Mouse (Mus musculus) forebrain, postnatal 0 days (tissue): ENCODE data around the gene Heca. TPM values are rescaled to one million over a fixed set of nuclear protein-coding genes. Genes with fewer than 3 reads are reported as not detected.
"Not testable (repeated sequence)": the region's sequence is repeated elsewhere in the genome, so short reads cannot be mapped to it uniquely, and the experiment has no call there.

Experiments
- ATAC-seq: fragments of 200-750 bp; cut with Nextera tagmentation; 2 replicates; pipeline ENCODE4 v1.8.0; 2017; ENCODE audit warnings: mild to moderate bottlenecking, moderate library complexity
- DNase-seq: peaks from one replicate; pipeline ENCODE4 v3.0.0-alpha.2; 2015
- H3K27ac ChIP-seq: fragments of 300-500 bp; sonication (generic); 2 replicates; pipeline ENCODE4 v1.5.1; 2014; ENCODE audit warnings: low read depth, mild to moderate bottlenecking, antibody characterized with exemption, low read length, moderate library complexity, mixed read lengths
- H3K27me3 ChIP-seq: fragments of 300-500 bp; sonication (generic); 2 replicates; pipeline ENCODE4 v1.6.1; 2014; ENCODE audit warnings: mild to moderate bottlenecking, low read length, mixed read lengths; ENCODE audit not compliant: insufficient read depth
- H3K36me3 ChIP-seq: fragments of 300-500 bp; sonication (generic); 2 replicates; pipeline ENCODE4 v1.6.1; 2014; ENCODE audit warnings: mild to moderate bottlenecking, moderate library complexity; ENCODE audit not compliant: insufficient read depth
- H3K4me1 ChIP-seq: fragments of 300-500 bp; sonication (generic); 2 replicates; pipeline ENCODE4 v1.6.1; 2014; ENCODE audit warnings: antibody characterized with exemption; ENCODE audit not compliant: insufficient read depth
- H3K4me2 ChIP-seq: fragments of 300-500 bp; sonication (generic); 2 replicates; pipeline ENCODE4 v1.6.1; 2014; ENCODE audit warnings: low read depth, mild to moderate bottlenecking, moderate library complexity
- H3K4me3 ChIP-seq: fragments of 300-500 bp; sonication (generic); 2 replicates; pipeline ENCODE4 v1.5.1; 2014; ENCODE audit warnings: low read depth, low read length, mixed read lengths
- H3K9ac ChIP-seq: fragments of 300-500 bp; sonication (generic); 2 replicates; pipeline ENCODE4 v1.6.1; 2014; ENCODE audit warnings: mild to moderate bottlenecking
- H3K9me3 ChIP-seq: fragments of 300-500 bp; sonication (generic); 2 replicates; pipeline ENCODE4 v1.6.1; 2016; ENCODE audit warnings: low read length
- CTCF ChIP-seq: sonication (generic); IDR thresholded peaks from 2 replicates; pipeline ENCODE4 v1.5.1; 2016; ENCODE audit warnings: antibody characterized with exemption, control low read depth, low read depth
- WGBS: fragments of 180-500 bp; shearing (Covaris S2); extraction: QIAGEN DNeasy Blood & Tissue Kit; methylation state at CpG from one replicate; pipeline ENCODE4 v1.1.7; 2014; 5-methylcytosine and 5-hydroxymethylcytosine counted together
- polyA plus RNA-seq: library from polyadenylated mRNA; unstranded; fragments of >200 nt; fragmentation: Nextera tagmentation; extraction: Ambion mirVana; gene quantifications from 2 replicates; pipeline ENCODE4 v1.2.1, GENCODE M21; 2015
- total RNA-seq: library from RNA; depleted of rRNA; stranded (reverse); fragments of >200 nt; gene quantifications from 2 replicates; pipeline ENCODE4 v1.2.3, GENCODE M21; 2014

Heca gene
- total and polyA plus RNA-seq, 2 experiments from 2014 or later, result 4.2 to 43.5 TPM

GRCm38 (mm10) chr10:17844781-17845537, 102.9 kb downstream of the Heca start:
- no peak for ATAC-seq
- Histone ChIP-seq H3K27me3 (no peaks in the 10 kb centered on the region), H3K4me2 (no peak overlapping the region), H3K4me1 (no peaks in the 10 kb centered on the region), H3K9ac (no peak overlapping the region), H3K36me3 (no peaks in the 10 kb centered on the region), H3K4me3 (no peak overlapping the region), H3K27ac (no peak overlapping the region), H3K9me3 (no peaks in the 10 kb centered on the region)
- TF ChIP-seq CTCF, result no peak
- peak; percentile 41 for DNase-seq
- WGBS, result 32% methylated on average over 4 of the region's 4 CpGs

GRCm38 (mm10) chr10:17842030-17842429, 105.8 kb downstream of the Heca start:
- TF ChIP-seq CTCF, result no peak
- DNase-seq (peak; percentile 17), ATAC-seq (peak; percentile 90)
- 69% methylated on average over 3 of the region's 3 CpGs for WGBS
- no peaks in the 10 kb centered on the region for H3K9me3 ChIP-seq
- no peaks in the 10 kb centered on the region for H3K27me3 ChIP-seq
- H3K4me2 ChIP-seq, result no peak overlapping the region
- H3K9ac ChIP-seq, result no peak overlapping the region
- no peaks in the 10 kb centered on the region for H3K4me1 ChIP-seq
- H3K36me3 ChIP-seq, result no peaks in the 10 kb centered on the region
- H3K27ac ChIP-seq, result no peak overlapping the region
- H3K4me3 ChIP-seq, result no peak overlapping the region

GRCm38 (mm10) chr10:17836275-17836674, 111.6 kb downstream of the Heca start:
- TF ChIP-seq CTCF, result no peak
- no peak for ATAC-seq
- Histone ChIP-seq H3K36me3 (no peaks in the 10 kb centered on the region), H3K4me3 (no peak overlapping the region), H3K9me3 (no peaks in the 10 kb centered on the region), H3K27me3 (no peaks in the 10 kb centered on the region), H3K27ac (no peak overlapping the region), H3K4me2 (no peak overlapping the region), H3K9ac (no peak overlapping the region), H3K4me1 (no peaks in the 10 kb centered on the region)
- DNase-seq, result no peak
- 94% methylated on average over 1 of the region's 1 CpGs for WGBS

- Histone ChIP-seq H3K4me1 (no peaks in the 10 kb centered on the region), H3K27me3 (no peaks in the 10 kb centered on the region), H3K4me2 (no peak overlapping the region), H3K9ac (no peak overlapping the region), H3K36me3 (no peaks in the 10 kb centered on the region), H3K4me3 (no peak overlapping the region), H3K9me3 (no peaks in the 10 kb centered on the region), H3K27ac (no peak overlapping the region)
- 92% methylated on average over 6 of the region's 6 CpGs for WGBS
- no peak for TF ChIP-seq CTCF
- no peak for ATAC-seq
- DNase-seq, result no peak
Measured at GRCm38 (mm10) chr10:17835031-17835430, 112.8 kb downstream of the Heca start.

- H3K4me1 ChIP-seq, result 0 out of 2 replicates have a peak, but pooled peaks cover 6% of the 10 kb centered on the region
- H3K9me3 ChIP-seq, result no peaks in the 10 kb centered on the region
- 21% methylated on average over 3 of the region's 3 CpGs for WGBS
- no peak overlapping the region for H3K4me3 ChIP-seq
- TF ChIP-seq CTCF, result no peak
- H3K4me2 ChIP-seq, result no peak overlapping the region
- H3K36me3 ChIP-seq, result no peaks in the 10 kb centered on the region
- H3K9ac ChIP-seq, result no peak overlapping the region
- H3K27me3 ChIP-seq, result no peaks in the 10 kb centered on the region
- ATAC-seq (no peak), DNase-seq (no peak)
- H3K27ac ChIP-seq, result no peak overlapping the region
Measured at GRCm38 (mm10) chr10:17831041-17831440, 116.8 kb downstream of the Heca start.

- Histone ChIP-seq H3K9ac (no peak overlapping the region), H3K36me3 (no peaks in the 10 kb centered on the region), H3K27ac (no peak overlapping the region), H3K9me3 (no peaks in the 10 kb centered on the region), H3K27me3 (no peaks in the 10 kb centered on the region), H3K4me3 (no peak overlapping the region), H3K4me1 (0 out of 2 replicates have a peak, but pooled peaks cover 6% of the 10 kb centered on the region), H3K4me2 (no peak overlapping the region)
- ATAC-seq (no peak), DNase-seq (no peak)
- WGBS, result 92% methylated on average over 4 of the region's 4 CpGs
- TF ChIP-seq CTCF, result no peak
Measured at GRCm38 (mm10) chr10:17829205-17829604, 118.7 kb downstream of the Heca start.

- Histone ChIP-seq H3K36me3 (no peaks in the 10 kb centered on the region), H3K27ac (no peak overlapping the region), H3K4me3 (no peak overlapping the region), H3K27me3 (no peaks in the 10 kb centered on the region), H3K4me2 (peak overlapping the region; percentile 28), H3K4me1 (0 out of 2 replicates have a peak, but pooled peaks cover 6% of the 10 kb centered on the region), H3K9me3 (no peaks in the 10 kb centered on the region), H3K9ac (no peak overlapping the region)
- DNase-seq (no peak), ATAC-seq (no peak)
- 3% methylated on average over 12 of the region's 12 CpGs for WGBS
- no peak for TF ChIP-seq CTCF
Measured at GRCm38 (mm10) chr10:17827391-17827790, 120.5 kb downstream of the Heca start.

GRCm38 (mm10) chr10:17820422-17820821, 127.4 kb downstream of the Heca start:
- H3K4me1 ChIP-seq, H3K36me3 ChIP-seq, H3K9me3 ChIP-seq, H3K27me3 ChIP-seq, ATAC-seq, H3K9ac ChIP-seq, H3K4me2 ChIP-seq, H3K4me3 ChIP-seq, DNase-seq, H3K27ac ChIP-seq: not testable (repeated sequence)
- 82% methylated on average over 7 of the region's 7 CpGs for WGBS
